Mouse (Mus musculus): ENCODE measurements at regions not wholly inside any gene's neighbourhood (a gene's known extent, or its start where the extent isn't known, plus 50 kb on each side); places are given as distances from the start of the nearest gene placed in this dataset.

- Histone ChIP-seq H3K27me3 (ENCODE audit: insufficient read depth, low read length) (no peaks in the 10 kb centered on the region), H3K4me3 (ENCODE audit: low read depth, low read length) (no peak overlapping the region), H3K4me2 (ENCODE audit: low read depth) (no peak overlapping the region), H3K36me3 (ENCODE audit: insufficient read depth) (no peaks in the 10 kb centered on the region), H3K27ac (ENCODE audit: low read depth, low read length) (no peak overlapping the region), H3K9ac (no peak overlapping the region), H3K4me1 (ENCODE audit: insufficient read depth) (no peaks in the 10 kb centered on the region), H3K9me3 (ENCODE audit: low read length) (no peaks in the 10 kb centered on the region)
- no peak for DNase-seq
- 76% methylated on average over 4 of the region's 4 CpGs for WGBS
- ATAC-seq = no peak
- no peak for TF ChIP-seq CTCF (IDR thresholded peaks at IDR 0.05; ENCODE audit: low read depth)
These were observed 285.1 kb downstream of the Lyplal1 start for GRCm38 (mm10) chr1:185832059-185832458.

- Histone ChIP-seq H3K36me3 (ENCODE audit: insufficient read depth) (no peaks in the 10 kb centered on the region), H3K9ac (no peak overlapping the region), H3K4me3 (ENCODE audit: low read depth, low read length) (no peak overlapping the region), H3K9me3 (ENCODE audit: low read length) (no peaks in the 10 kb centered on the region), H3K27me3 (ENCODE audit: insufficient read depth, low read length) (no peaks in the 10 kb centered on the region), H3K4me2 (ENCODE audit: low read depth) (no peak overlapping the region), H3K4me1 (ENCODE audit: insufficient read depth) (no peaks in the 10 kb centered on the region), H3K27ac (ENCODE audit: low read depth, low read length) (no peak overlapping the region)
- 13% methylated on average over 6 of the region's 6 CpGs for WGBS
- no peak for TF ChIP-seq CTCF (IDR thresholded peaks at IDR 0.05; ENCODE audit: low read depth)
- no peak for ATAC-seq
- peak; percentile 32 for DNase-seq
These were observed 282.9 kb downstream of the Lyplal1 start for GRCm38 (mm10) chr1:185834171-185834570.

- WGBS = 27% methylated on average over 13 of the region's 13 CpGs
- ATAC-seq (peak; percentile 20; the same call in 1 of the 2 replicates), DNase-seq (no peak)
- Histone ChIP-seq H3K9me3 (ENCODE audit: low read length) (no peaks in the 10 kb centered on the region), H3K27ac (ENCODE audit: low read depth, low read length) (no peak overlapping the region), H3K4me3 (ENCODE audit: low read depth, low read length) (no peak overlapping the region), H3K27me3 (ENCODE audit: insufficient read depth, low read length) (no peaks in the 10 kb centered on the region), H3K9ac (no peak overlapping the region), H3K4me1 (ENCODE audit: insufficient read depth) (no peaks in the 10 kb centered on the region), H3K36me3 (ENCODE audit: insufficient read depth) (no peaks in the 10 kb centered on the region), H3K4me2 (ENCODE audit: low read depth) (no peak overlapping the region)
- no peak for TF ChIP-seq CTCF (IDR thresholded peaks at IDR 0.05; ENCODE audit: low read depth)
These were observed 280.4 kb downstream of the Lyplal1 start for GRCm38 (mm10) chr1:185836632-185837281.

GRCm38 (mm10) chr1:185842481-185842880 is 274.6 kb downstream of the Lyplal1 start:
- Histone ChIP-seq H3K4me2 (ENCODE audit: low read depth) (no peak overlapping the region), H3K4me3 (ENCODE audit: low read depth, low read length) (no peak overlapping the region), H3K4me1 (ENCODE audit: insufficient read depth) (no peaks in the 10 kb centered on the region), H3K9me3 (ENCODE audit: low read length) (no peaks in the 10 kb centered on the region), H3K27ac (ENCODE audit: low read depth, low read length) (no peak overlapping the region), H3K36me3 (ENCODE audit: insufficient read depth) (no peaks in the 10 kb centered on the region), H3K9ac (no peak overlapping the region), H3K27me3 (ENCODE audit: insufficient read depth, low read length) (no peaks in the 10 kb centered on the region)
- DNase-seq (no peak), ATAC-seq (no peak)
- TF ChIP-seq CTCF (IDR thresholded peaks at IDR 0.05; ENCODE audit: low read depth) = no peak
- 86% methylated on average over 12 of the region's 12 CpGs for WGBS

GRCm38 (mm10) chr1:185847161-185847560 is 269.9 kb downstream of the Lyplal1 start:
- Histone ChIP-seq H3K9me3 (ENCODE audit: low read length) (no peaks in the 10 kb centered on the region), H3K4me2 (ENCODE audit: low read depth) (no peak overlapping the region), H3K27me3 (ENCODE audit: insufficient read depth, low read length) (no peaks in the 10 kb centered on the region), H3K27ac (ENCODE audit: low read depth, low read length) (no peak overlapping the region), H3K4me1 (ENCODE audit: insufficient read depth) (no peaks in the 10 kb centered on the region), H3K4me3 (ENCODE audit: low read depth, low read length) (no peak overlapping the region), H3K9ac (no peak overlapping the region), H3K36me3 (ENCODE audit: insufficient read depth) (no peaks in the 10 kb centered on the region)
- DNase-seq (peak; percentile 23), ATAC-seq (no peak)
- 65% methylated on average over 6 of the region's 6 CpGs for WGBS
- no peak for TF ChIP-seq CTCF (IDR thresholded peaks at IDR 0.05; ENCODE audit: low read depth)

GRCm38 (mm10) chr1:185850590-185850989 is 266.5 kb downstream of the Lyplal1 start:
- Histone ChIP-seq H3K27me3 (ENCODE audit: insufficient read depth, low read length) (no peaks in the 10 kb centered on the region), H3K9me3 (ENCODE audit: low read length) (no peaks in the 10 kb centered on the region), H3K4me1 (ENCODE audit: insufficient read depth) (no peaks in the 10 kb centered on the region), H3K36me3 (ENCODE audit: insufficient read depth) (no peaks in the 10 kb centered on the region), H3K4me3 (ENCODE audit: low read depth, low read length) (no peak overlapping the region), H3K27ac (ENCODE audit: low read depth, low read length) (no peak overlapping the region), H3K4me2 (ENCODE audit: low read depth) (no peak overlapping the region), H3K9ac (no peak overlapping the region)
- ATAC-seq = no peak
- no peak for TF ChIP-seq CTCF (IDR thresholded peaks at IDR 0.05; ENCODE audit: low read depth)
- no peak for DNase-seq

- no peak for DNase-seq
- TF ChIP-seq CTCF (IDR thresholded peaks at IDR 0.05; ENCODE audit: low read depth) = no peak
- H3K27me3 ChIP-seq (ENCODE audit: insufficient read depth, low read length) = no peaks in the 10 kb centered on the region
- no peak overlapping the region for H3K4me2 ChIP-seq (ENCODE audit: low read depth)
- H3K4me3 ChIP-seq (ENCODE audit: low read depth, low read length) = no peak overlapping the region
- no peak overlapping the region for H3K9ac ChIP-seq
- H3K27ac ChIP-seq (ENCODE audit: low read depth, low read length) = no peak overlapping the region
- no peak for ATAC-seq
- H3K36me3 ChIP-seq (ENCODE audit: insufficient read depth) = no peaks in the 10 kb centered on the region
- no peaks in the 10 kb centered on the region for H3K4me1 ChIP-seq (ENCODE audit: insufficient read depth)
- 45% methylated on average over 5 of the region's 5 CpGs for WGBS
- no peaks in the 10 kb centered on the region for H3K9me3 ChIP-seq (ENCODE audit: low read length)
These were observed 265.7 kb downstream of the Lyplal1 start for GRCm38 (mm10) chr1:185851262-185851893.

Measured in forebrain, postnatal 0 days (tissue).